Mouse (Mus musculus) lung, adult 18-20 months (tissue): ENCODE results near the gene Zfp622.

Experiments used
- DNase-seq, 2 experiments: peaks; one replicate each; pipeline ENCODE4 v3.0.0; 2022; ENCODE audit warnings: mixed read lengths in 2 of 2

The Zfp622 gene

GRCm38 (mm10) chr15:25984067-25984733 is at the start of gene Zfp622:
Zfp622 (plus strand) TSS chr15:25984366.
- DNase-seq: peak; percentile 97 to 98

- no peak for DNase-seq
Measured at GRCm38 (mm10) chr15:25934411-25934810, 49.8 kb upstream of the Zfp622 start.

DNA sequence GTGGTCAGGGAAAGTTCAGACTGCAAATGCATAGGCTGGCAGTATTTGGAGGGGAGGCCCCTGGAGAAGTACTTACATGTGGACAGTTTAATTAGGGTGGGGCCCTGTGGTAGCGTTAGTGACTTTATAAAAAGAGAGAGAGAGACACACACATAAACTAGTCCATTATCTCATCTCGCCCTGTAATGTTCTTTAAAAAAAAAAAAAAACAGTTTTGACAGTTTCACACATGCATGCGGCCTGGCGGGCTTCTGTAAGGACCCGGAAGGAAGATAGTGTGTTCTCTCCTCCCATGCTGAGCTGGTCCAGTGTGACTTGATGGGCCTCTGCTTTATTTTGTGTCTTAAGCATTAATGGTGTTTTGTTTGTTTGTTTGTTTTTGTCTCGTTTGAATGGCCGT is 45.7 kb upstream of the Zfp622 start:
- DNase-seq: no peak

- peak; percentile 70 to 82 for DNase-seq
Measured at GRCm38 (mm10) chr15:25940397-25941377, 43.5 kb upstream of the Zfp622 start.

GRCm38 (mm10) chr15:25941514-25941913 is 42.7 kb upstream of the Zfp622 start:
- DNase-seq: no peak

DNA sequence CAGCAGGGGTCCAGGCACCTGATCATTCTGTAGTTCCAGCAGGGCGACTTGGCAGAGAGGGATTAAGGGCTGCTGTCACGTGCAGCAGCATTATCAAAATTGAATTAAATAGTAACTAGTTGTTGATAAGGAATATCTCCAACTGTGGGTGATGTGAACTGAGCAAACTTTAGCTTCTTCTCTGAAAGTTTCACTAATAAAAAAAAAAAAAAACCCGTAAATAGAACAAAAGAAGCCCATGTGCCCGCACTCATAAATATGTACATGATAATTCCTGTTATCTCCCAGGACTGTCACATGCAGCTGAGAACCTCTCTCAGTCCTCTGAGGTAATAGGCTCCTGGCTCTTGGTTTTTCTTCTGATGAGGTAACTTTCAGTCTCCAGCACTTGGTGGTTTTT is 41.8 kb upstream of the Zfp622 start:
- DNase-seq: no peak

DNA sequence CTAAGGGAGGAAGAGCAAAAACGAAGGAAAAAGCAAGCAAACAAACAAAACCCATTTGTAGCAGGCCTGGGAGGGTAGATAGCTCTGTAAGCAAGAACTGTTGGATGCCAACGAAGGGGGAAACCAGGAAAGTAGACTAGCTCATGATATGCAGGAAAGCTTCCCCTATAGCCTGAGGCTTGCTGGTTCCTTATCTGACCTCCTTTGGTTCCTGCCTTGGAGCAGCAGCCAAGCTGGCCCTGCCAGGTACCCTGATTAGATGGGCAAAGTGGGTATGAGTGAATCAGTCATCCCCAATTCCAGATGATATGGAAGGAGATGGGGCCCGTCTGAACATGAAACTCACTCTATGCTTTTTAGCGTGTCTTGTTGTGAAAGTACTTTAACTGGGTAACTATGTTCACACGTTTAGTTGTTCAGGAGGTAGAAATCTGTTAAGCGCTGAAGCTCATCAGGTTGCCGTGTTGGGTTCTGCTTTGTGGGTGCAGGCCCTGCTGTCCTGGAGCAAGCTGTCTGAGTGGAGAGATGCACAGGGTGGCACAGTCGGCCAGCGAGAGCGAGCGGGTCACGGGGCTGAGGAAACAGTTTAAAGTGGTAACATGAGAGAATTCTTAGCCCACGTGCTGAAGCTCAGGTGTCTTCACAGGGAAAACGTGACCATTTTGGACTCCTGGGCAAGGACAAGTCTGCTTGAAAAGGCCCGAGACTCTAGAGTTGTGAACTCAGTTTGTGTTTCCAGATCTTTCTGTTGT is 40.6 kb upstream of the Zfp622 start:
- DNase-seq: no peak

GRCm38 (mm10) chr15:25945224-25945623 is 38.9 kb upstream of the Zfp622 start:
- DNase-seq: peak; percentile 46 to 74

- no peak for DNase-seq
Measured at GRCm38 (mm10) chr15:25946482-25946881, 37.7 kb upstream of the Zfp622 start.

- DNase-seq: no peak
Measured at GRCm38 (mm10) chr15:25947383-25947782, 36.8 kb upstream of the Zfp622 start.

DNA sequence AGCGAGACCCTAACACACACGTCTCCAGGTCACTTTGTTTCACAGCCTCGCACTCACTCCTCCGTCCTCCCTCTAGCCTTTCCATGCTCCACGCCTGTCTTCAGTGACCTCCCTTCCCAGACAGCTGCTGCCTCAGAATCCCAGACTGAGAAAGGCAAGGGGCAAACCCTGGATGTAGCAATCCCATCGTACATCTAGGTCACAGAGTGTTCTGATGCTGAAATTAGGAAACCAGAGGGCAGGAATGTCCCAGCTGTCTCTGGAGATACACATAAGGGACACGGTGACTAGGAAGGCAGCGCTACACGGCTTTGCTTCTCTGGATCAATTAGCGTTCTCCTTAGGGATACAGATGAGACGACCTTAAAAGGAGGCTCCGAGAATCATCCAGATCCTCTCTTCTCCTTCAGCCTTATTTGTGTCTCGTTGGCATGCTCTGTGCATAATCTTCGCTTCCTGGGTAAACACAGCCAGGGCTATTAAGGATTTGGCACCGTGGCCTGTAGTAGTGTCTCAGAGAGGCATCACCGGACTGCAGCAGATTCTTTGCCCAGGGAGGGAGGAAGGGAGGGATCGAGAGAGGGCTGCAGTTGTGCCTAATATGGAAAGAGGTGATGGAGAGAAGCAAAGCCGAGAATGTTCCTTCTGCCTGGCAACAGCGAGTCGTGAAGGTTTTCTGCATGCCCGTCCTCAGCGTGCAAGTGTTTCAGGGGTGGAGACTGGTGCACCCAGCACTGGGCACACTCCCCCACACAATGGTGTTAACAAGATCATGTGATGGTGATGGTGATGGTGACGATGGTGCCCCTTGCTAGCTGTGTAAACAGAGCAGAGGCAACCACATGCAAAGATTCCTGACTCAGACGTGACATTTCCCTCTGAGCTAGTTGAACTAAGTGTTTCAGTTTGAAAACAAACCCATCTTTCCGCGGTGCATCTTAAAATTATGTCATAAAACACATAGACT is 35.6 kb upstream of the Zfp622 start:
- DNase-seq: peak; percentile 42 to 60

DNA sequence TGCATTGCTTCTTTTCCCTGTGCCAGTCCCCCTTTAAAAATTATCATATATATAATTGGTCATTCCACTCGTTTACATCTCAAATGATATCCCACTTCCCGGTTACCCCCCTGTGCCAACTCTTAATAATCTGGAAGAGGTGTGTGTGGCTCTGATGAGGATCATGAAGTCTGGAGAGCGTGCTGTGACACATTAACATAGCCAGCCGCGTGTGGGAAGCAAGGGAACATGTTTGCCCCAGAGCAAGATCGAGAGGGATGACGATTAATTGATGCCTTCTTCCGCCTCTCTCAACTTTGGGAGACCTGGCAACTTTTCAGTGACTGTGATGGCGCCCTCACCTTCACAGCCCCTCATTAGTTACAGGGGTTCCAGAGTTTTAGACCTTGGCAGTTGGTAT is 34.5 kb upstream of the Zfp622 start:
- no peak for DNase-seq

- no peak for DNase-seq
Measured at GRCm38 (mm10) chr15:25950584-25950983, 33.6 kb upstream of the Zfp622 start.

- no peak for DNase-seq
Measured at GRCm38 (mm10) chr15:25951037-25951436, 33.1 kb upstream of the Zfp622 start.

- no peak for DNase-seq
Measured at GRCm38 (mm10) chr15:25956001-25956400, 28.2 kb upstream of the Zfp622 start.

DNA sequence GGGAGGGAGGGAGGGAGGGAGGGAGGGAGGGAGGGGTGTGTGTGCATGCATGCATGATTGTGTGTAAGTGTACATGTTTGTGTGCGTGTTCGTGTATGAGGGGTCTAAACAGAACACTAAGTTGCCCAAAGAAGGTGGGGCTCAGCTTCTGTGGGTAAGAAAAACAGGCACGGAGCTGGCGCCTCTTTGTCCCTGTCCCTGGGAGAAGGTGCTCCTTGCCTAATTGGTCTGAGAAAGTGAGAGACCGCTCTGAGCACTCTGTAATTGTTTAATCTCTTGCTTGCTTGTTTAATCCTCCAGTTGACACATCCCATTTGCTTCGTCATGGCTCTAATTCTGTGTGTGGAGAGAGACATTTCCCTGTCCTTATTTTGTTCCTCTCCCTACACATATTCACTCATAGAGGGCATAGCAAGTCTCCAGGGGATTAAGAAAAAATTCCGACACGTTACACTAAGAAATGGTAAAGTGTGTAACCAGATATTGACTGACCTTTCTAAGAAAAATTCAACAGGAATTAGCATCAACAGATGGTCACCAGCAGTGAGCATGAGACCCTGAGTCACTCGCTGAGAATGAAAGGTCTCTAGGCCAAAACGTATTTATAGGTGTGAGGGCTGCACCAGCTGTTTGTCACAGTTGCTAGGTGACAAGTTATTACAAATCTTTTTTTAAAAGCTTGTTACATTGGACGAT is 27.6 kb upstream of the Zfp622 start:
- DNase-seq: no peak

DNA sequence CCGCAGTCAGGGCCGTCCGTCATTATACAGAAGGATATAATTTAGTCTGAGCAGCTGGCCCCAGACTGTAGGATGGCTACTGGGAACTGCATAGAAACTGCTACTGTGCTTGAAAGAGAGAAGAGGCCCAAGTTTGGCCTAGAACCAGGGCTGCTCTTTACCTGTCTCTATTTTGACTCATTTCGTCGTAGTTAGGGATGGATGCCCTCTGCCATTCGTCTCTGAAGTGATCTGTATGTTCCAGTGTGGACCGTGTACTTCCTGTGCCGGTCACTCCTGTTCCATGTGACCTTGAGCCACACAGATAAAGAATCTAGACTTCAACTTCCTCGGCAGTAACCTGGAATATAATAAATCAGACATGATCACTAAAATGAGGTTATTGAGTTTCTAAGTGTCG is 26.5 kb upstream of the Zfp622 start:
- DNase-seq: no peak

GRCm38 (mm10) chr15:25959375-25959774 is 24.8 kb upstream of the Zfp622 start:
- DNase-seq: no peak

- no peak for DNase-seq
Measured at GRCm38 (mm10) chr15:25960231-25960630, 23.9 kb upstream of the Zfp622 start.

- no peak for DNase-seq
Measured at GRCm38 (mm10) chr15:25966220-25966774, 17.9 kb upstream of the Zfp622 start.

DNA sequence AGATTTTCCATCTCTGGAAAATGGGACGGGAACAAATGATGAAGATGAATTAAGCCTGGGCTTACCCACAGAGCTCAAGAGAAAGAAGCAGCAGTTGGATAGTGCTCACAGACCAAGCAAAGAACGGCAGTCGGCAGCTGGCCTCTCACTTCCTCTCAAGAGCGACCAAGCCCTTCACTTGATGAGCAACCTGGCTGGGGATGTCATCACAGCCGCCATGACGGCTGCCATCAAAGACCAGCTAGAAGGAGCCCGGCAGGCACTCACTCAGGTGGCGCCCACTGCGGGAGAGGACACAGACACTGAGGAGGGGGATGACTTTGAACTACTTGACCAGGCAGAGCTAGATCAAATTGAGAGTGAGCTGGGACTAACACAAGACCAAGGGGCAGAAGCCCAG is 12.6 kb upstream of the Zfp622 start:
- DNase-seq: no peak
